Mouse (Mus musculus) mature B cell (primary cell): ENCODE data around the gene Ifna9.
"Not testable (repeated sequence)": the region's sequence is repeated elsewhere in the genome, so short reads cannot be mapped to it uniquely, and the experiment has no call there.

ENCODE experiments used
- in situ Hi-C: fragments of 300-500 bp; cut with MboI; formaldehyde crosslinking; loops from 2 replicates; pipeline ENCODE4 v1.14.3; 2019

The Ifna9 gene

GRCm38 (mm10) chr4:88592285-88592684, at the start of gene Ifna9:
Gene Ifna9 (minus strand): TSS chr4:88592385.
- in situ Hi-C loops: no loop called here

GRCm38 (mm10) chr4:88641077-88641831, 49.1 kb upstream of the Ifna9 start:
- in situ Hi-C loops: no loop called here

DNA sequence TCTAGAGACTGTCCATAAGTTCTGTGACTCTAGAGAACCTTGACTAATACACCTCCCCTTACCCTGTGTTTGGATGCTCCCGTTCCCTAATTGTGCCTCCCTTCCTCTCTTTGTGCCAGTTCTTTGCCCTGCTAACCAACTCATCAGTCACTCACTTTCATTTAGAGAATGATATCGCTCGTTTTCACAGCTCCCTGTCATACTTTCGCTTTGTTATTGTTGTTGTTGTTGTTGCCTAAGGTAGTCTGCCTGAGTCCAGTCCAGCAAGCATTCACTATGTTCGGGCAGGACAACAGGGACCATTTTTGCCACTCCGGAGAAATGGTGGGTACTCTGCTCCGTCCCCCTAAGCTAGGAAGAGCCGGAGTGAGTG, 48.5 kb upstream of the Ifna9 start:
- in situ Hi-C loops: no loop called here

- in situ Hi-C loops: no loop called here
Observed at GRCm38 (mm10) chr4:88634311-88634710, 42.1 kb upstream of the Ifna9 start, which contains the start of gene C87499. Gene C87499 (minus strand): TSS chr4:88634411.

DNA sequence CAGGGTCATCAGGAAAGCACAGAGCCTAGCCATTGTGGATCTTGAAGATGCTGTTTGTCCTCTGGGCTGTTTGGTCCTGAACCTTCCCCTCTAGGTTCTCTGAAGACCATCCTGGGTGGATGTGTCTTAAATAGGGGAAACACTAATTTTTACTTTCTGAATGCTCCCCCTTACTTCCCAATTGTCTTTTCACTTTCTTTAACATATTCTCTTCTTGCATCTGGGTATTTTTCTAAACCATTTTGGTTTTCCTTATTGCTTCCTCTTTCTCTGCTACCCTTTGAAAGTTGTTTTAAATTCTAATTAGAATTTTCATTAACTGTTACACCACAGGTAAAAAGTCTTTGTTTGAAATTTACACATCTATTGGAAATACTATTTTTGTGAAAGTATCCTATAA, 11.1 kb upstream of the Ifna9 start, which contains the start of gene Ifna12:
Gene Ifna12, minus strand, starts transcription at position 101 of the 400 bp plus-strand sequence.
- in situ Hi-C loops: no loop called here

DNA sequence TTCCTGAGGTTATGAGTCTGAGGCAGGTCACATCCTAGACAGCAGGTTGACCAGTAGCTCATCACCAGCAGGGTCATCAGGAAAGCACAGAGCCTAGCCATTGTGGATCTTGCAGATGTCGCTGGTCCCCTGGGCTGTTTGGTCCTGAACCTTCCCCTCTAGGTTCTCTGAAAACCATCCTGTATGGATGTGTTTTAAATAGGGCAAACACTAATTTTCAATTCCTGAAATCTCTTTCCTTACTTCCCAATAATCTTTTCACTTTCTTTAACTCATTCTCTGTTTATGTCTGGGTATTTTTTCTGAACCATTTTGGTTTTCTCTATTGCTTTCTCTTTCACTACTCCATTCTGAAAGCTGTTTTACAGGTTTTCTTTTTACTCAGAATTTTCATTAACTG, 20.5 kb downstream of the Ifna9 start, which contains the start of gene Ifna14:
Gene Ifna14, minus strand, starts transcription at position 101 of the 400 bp plus-strand sequence.
- in situ Hi-C loops: no loop called here

- in situ Hi-C loops: no loop called here
Observed at GRCm38 (mm10) chr4:88561791-88562190, 30.4 kb downstream of the Ifna9 start.

GRCm38 (mm10) chr4:88558145-88558544, 34.0 kb downstream of the Ifna9 start, which contains the start of gene Ifna15:
Gene Ifna15 (minus strand): TSS chr4:88558245.
- in situ Hi-C loops: not testable (repeated sequence)

GRCm38 (mm10) chr4:88550161-88550945, 41.8 kb downstream of the Ifna9 start:
- in situ Hi-C loops: no loop called here

GRCm38 (mm10) chr4:88547986-88548385, 44.2 kb downstream of the Ifna9 start:
- in situ Hi-C loops: loop anchor here (25.0 kb wide), 1 partner anchor 1186 kb away; no protein-coding TSS in a partner anchor

DNA sequence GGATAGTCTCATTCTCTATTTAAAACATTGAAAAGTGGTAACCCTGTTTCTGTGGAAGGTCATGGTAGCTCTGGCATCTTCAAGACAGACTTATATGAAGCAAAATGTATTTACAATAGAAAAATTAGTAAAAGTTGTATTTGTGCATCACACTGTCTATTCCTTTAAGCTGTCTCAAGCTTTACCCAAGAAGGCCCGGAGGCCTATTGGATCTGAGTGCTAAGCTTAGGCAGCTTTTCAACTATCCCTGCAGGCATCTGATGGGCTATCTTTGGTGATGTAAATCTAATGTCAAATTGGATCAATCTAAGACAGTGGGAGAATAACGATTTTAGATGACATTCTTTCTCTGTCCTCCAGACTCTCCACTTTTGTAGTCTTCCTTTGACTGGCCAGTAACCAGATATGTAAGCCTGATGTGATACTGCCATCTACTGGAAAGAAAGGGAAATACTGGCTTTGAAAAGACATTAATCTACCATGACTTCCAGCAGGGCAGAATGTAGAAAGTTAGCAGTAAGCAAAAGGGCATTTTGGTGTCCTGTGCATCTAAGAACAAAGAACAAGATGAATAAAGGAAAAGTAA, 48.4 kb downstream of the Ifna9 start:
- in situ Hi-C loops: loop anchor here (25.0 kb wide), 1 partner anchor 1181 kb away; no protein-coding TSS in a partner anchor
